Comparison of ENCODE assay signal across 10 mouse cellular contexts in genomic region chr7:127767671-127768345, GRCm38 (mm10). TPM values are rescaled to one million over a fixed set of nuclear protein-coding genes. Genes with fewer than 3 reads are reported as not detected.
DNase-seq lines count a peak whose midpoint lies in the region; ATAC-seq lines count a peak whose summit lies in the region.
"Had no signal": no experiment of that assay in that cellular context is flagged by ENCODE, and none has a peak within 500 bp of the region (broad histone marks: within the 10 kb centered on the region; RNA-seq: fewer than 3 reads in every experiment).

No protein-coding gene starts in this region.

- H3K27ac ChIP-seq in heart, embryonic 11.5 days (ENCODE audit: low read depth, low read length), result no peak overlapping the region
- no peak overlapping the region for H3K27ac ChIP-seq in neural tube, embryonic 12.5 days
- peak overlapping the region; percentile 64; the same call in 1 of the 2 replicates for H3K27ac ChIP-seq in forebrain, embryonic 15.5 days (replicated peaks)

- H3K4me1 ChIP-seq in heart, embryonic 11.5 days (ENCODE audit: control insufficient read depth, insufficient read depth, low read length), result peaks cover 18% of the 10 kb centered on the region
- peaks cover 25% of the 10 kb centered on the region for H3K4me1 ChIP-seq in neural tube, embryonic 12.5 days
- H3K4me1 ChIP-seq in forebrain, embryonic 15.5 days, result peaks cover 30% of the 10 kb centered on the region

- no peaks in the 10 kb centered on the region for H3K9me3 ChIP-seq in heart, embryonic 11.5 days (replicated peaks; ENCODE audit: control insufficient read depth, low read length)
- no peaks in the 10 kb centered on the region for H3K9me3 ChIP-seq in neural tube, embryonic 12.5 days
- H3K9me3 ChIP-seq in forebrain, embryonic 15.5 days, result no peaks in the 10 kb centered on the region
- H3K9me3 ChIP-seq: neural tube, embryonic 13.5 days had no signal

- DNase-seq in heart, adult 9 months (ENCODE audit: low spot score in 2 of 2), result no peak
- DNase-seq in neural tube, embryonic 10.5 days (ENCODE audit: extremely low spot score, low spot score), result no peak
- DNase-seq in embryo, embryonic 10 days (ENCODE audit: low spot score), result no peak

- H3K9ac ChIP-seq in heart, embryonic 11.5 days (ENCODE audit: low read depth, low read length), result peak overlapping the region; percentile 1; the same call in 1 of the 2 replicates
- H3K9ac ChIP-seq in neural tube, embryonic 12.5 days, result no peak overlapping the region
- no peak overlapping the region for H3K9ac ChIP-seq in forebrain, embryonic 15.5 days (replicated peaks)
- H3K9ac ChIP-seq: neural tube, embryonic 13.5 days had no signal

- peaks cover 15% of the 10 kb centered on the region for H3K36me3 ChIP-seq in heart, embryonic 11.5 days (ENCODE audit: control insufficient read depth, insufficient read depth, low read length)
- H3K36me3 ChIP-seq in neural tube, embryonic 12.5 days, result peaks cover 53% of the 10 kb centered on the region
- peaks cover 50% of the 10 kb centered on the region for H3K36me3 ChIP-seq in forebrain, embryonic 15.5 days

- peak overlapping the region; percentile 34 for H3K4me2 ChIP-seq in heart, embryonic 11.5 days
- H3K4me2 ChIP-seq in neural tube, embryonic 12.5 days (replicated peaks), result 0 out of 2 replicates have a peak overlapping the region, but pooled peaks have one; percentile 73
- no peak overlapping the region for H3K4me2 ChIP-seq in forebrain, embryonic 15.5 days (replicated peaks)

- no peak for ATAC-seq in heart, embryonic 11.5 days (replicated peaks; ENCODE audit: insufficient number of reproducible peaks, low FRiP score, low TSS enrichment)
- ATAC-seq in neural tube, embryonic 12.5 days (ENCODE audit: low FRiP score, low read depth), result no peak
- ATAC-seq in forebrain, embryonic 15.5 days (replicated peaks), result no peak
- peak; percentile 31 for ATAC-seq in megakaryocyte-erythroid progenitor cell, adult 5-6 weeks (replicated peaks; ENCODE audit: low FRiP score, low TSS enrichment, poor library complexity, severe bottlenecking)
- ATAC-seq in frontal cortex, adult (ENCODE audit: low TSS enrichment), result no peak

- no peak overlapping the region for H3K4me3 ChIP-seq in heart, embryonic 11.5 days (ENCODE audit: low read depth, low read length)
- no peak overlapping the region for H3K4me3 ChIP-seq in neural tube, embryonic 12.5 days
- H3K4me3 ChIP-seq in forebrain, embryonic 15.5 days, result no peak overlapping the region
- H3K4me3 ChIP-seq: neural tube, embryonic 13.5 days had no signal

- H3K27me3 ChIP-seq in heart, embryonic 11.5 days (ENCODE audit: control insufficient read depth, insufficient read depth, low read length), result peaks cover 4% of the 10 kb centered on the region
- H3K27me3 ChIP-seq in neural tube, embryonic 12.5 days (replicated peaks), result no peaks in the 10 kb centered on the region
- H3K27me3 ChIP-seq in forebrain, embryonic 15.5 days, result no peaks in the 10 kb centered on the region
- H3K27me3 ChIP-seq: neural tube, embryonic 13.5 days had no signal

- WGBS in heart, embryonic 11.5 days (ENCODE audit: insufficient replicate concordance), result 87% methylated on average over 19 of the region's 19 CpGs
- WGBS in neural tube, embryonic 12.5 days, result 94% methylated on average over 19 of the region's 19 CpGs
- WGBS in forebrain, embryonic 15.5 days, result 94% methylated on average over 19 of the region's 19 CpGs

RNA-seq across cellular contexts. Expression of gene Orai3, which starts 1.8 kb away (rescaled TPM):
- polyA plus RNA-seq in heart, embryonic 11.5 days (2014; fragmentation: Nextera tagmentation; extraction: Ambion mirVana), result 13.3 and 14.5 TPM in 2 replicates
- polyA plus RNA-seq in neural tube, embryonic 12.5 days (2016; fragmentation: Nextera tagmentation; extraction: Ambion mirVana), result 7.9 and 9.9 TPM in 2 replicates
- 8.7 and 8.8 TPM in 2 replicates for polyA plus RNA-seq in forebrain, embryonic 15.5 days (2015; fragmentation: Nextera tagmentation; extraction: Ambion mirVana)
- 23.4 and 29.5 TPM in 2 replicates for total RNA-seq in megakaryocyte-erythroid progenitor cell, adult 5-6 weeks (2014; fragmentation: Nextera tagmentation)
- total RNA-seq in megakaryocyte-erythroid progenitor cell, adult 5-6 weeks (2017), result 21.0 and 22.9 TPM in 2 replicates

RNA-seq across cellular contexts. Expression of gene Setd1a, which starts 8.7 kb away (rescaled TPM):
- 16.9 and 20.8 TPM in 2 replicates for polyA plus RNA-seq in heart, embryonic 11.5 days (2014; fragmentation: Nextera tagmentation; extraction: Ambion mirVana)
- polyA plus RNA-seq in neural tube, embryonic 12.5 days (2016; fragmentation: Nextera tagmentation; extraction: Ambion mirVana), result 20.3 and 22.5 TPM in 2 replicates
- polyA plus RNA-seq in forebrain, embryonic 15.5 days (2015; fragmentation: Nextera tagmentation; extraction: Ambion mirVana), result 22.4 and 24.8 TPM in 2 replicates
- total RNA-seq in megakaryocyte-erythroid progenitor cell, adult 5-6 weeks (2014; fragmentation: Nextera tagmentation), result 83.0 and 94.4 TPM in 2 replicates
- 10.6 and 19.5 TPM in 2 replicates for total RNA-seq in megakaryocyte-erythroid progenitor cell, adult 5-6 weeks (2017)

RNA-seq across cellular contexts. Expression of gene Gm49388, which starts 17.6 kb away (rescaled TPM):
- polyA plus RNA-seq in heart, embryonic 11.5 days (2014; fragmentation: Nextera tagmentation; extraction: Ambion mirVana), result 0.46 TPM in 1 of 2 replicates, not detected in the other
- not detected in 2 replicates for polyA plus RNA-seq in neural tube, embryonic 12.5 days (2016; fragmentation: Nextera tagmentation; extraction: Ambion mirVana)
- polyA plus RNA-seq in forebrain, embryonic 15.5 days (2015; fragmentation: Nextera tagmentation; extraction: Ambion mirVana), result not detected in 2 replicates
- 1.0 TPM in 1 of 2 replicates, not detected in the other for total RNA-seq in megakaryocyte-erythroid progenitor cell, adult 5-6 weeks (2014; fragmentation: Nextera tagmentation)
- 0.85 TPM in 1 of 2 replicates, not detected in the other for total RNA-seq in megakaryocyte-erythroid progenitor cell, adult 5-6 weeks (2017)
- polyA plus RNA-seq: intestine, postnatal 0 days; neural tube, embryonic 13.5 days had no signal

RNA-seq across cellular contexts. Expression of gene Fbxl19, which starts 23.5 kb away (rescaled TPM):
- polyA plus RNA-seq in heart, embryonic 11.5 days (2014; fragmentation: Nextera tagmentation; extraction: Ambion mirVana), result 2.5 and 3.3 TPM in 2 replicates
- 10.2 and 13.0 TPM in 2 replicates for polyA plus RNA-seq in neural tube, embryonic 12.5 days (2016; fragmentation: Nextera tagmentation; extraction: Ambion mirVana)
- polyA plus RNA-seq in forebrain, embryonic 15.5 days (2015; fragmentation: Nextera tagmentation; extraction: Ambion mirVana), result 9.4 and 10.5 TPM in 2 replicates
- 11.6 and 14.2 TPM in 2 replicates for total RNA-seq in megakaryocyte-erythroid progenitor cell, adult 5-6 weeks (2014; fragmentation: Nextera tagmentation)
- 12.2 and 12.5 TPM in 2 replicates for total RNA-seq in megakaryocyte-erythroid progenitor cell, adult 5-6 weeks (2017)

RNA-seq across cellular contexts. Expression of gene Hsd3b7, which starts 32.6 kb away (rescaled TPM):
- polyA plus RNA-seq in heart, embryonic 11.5 days (2014; fragmentation: Nextera tagmentation; extraction: Ambion mirVana), result 18.1 and 23.5 TPM in 2 replicates
- polyA plus RNA-seq in neural tube, embryonic 12.5 days (2016; fragmentation: Nextera tagmentation; extraction: Ambion mirVana), result 7.8 and 9.0 TPM in 2 replicates
- polyA plus RNA-seq in forebrain, embryonic 15.5 days (2015; fragmentation: Nextera tagmentation; extraction: Ambion mirVana), result 7.4 TPM in 2 replicates
- 38.9 and 56.1 TPM in 2 replicates for total RNA-seq in megakaryocyte-erythroid progenitor cell, adult 5-6 weeks (2014; fragmentation: Nextera tagmentation)
- 16.8 and 60.3 TPM in 2 replicates for total RNA-seq in megakaryocyte-erythroid progenitor cell, adult 5-6 weeks (2017)
